Mouse (Mus musculus) intestine, embryonic 14.5 days (tissue): ENCODE data around the gene Dock4. TPM values are rescaled to one million over a fixed set of nuclear protein-coding genes. Genes with fewer than 3 reads are reported as not detected.

Experiments used
- ATAC-seq: fragments of 200-750 bp; cut with Nextera tagmentation; replicated peaks from 2 replicates; pipeline ENCODE4 v1.8.0; 2017; ENCODE audit warnings: low read depth, moderate number of reproducible peaks, moderate TSS enrichment, moderate library complexity; ENCODE audit not compliant: low FRiP score, low TSS enrichment
- DNase-seq: peaks from one replicate; pipeline ENCODE4 v3.0.0-alpha.2; 2018; ENCODE audit warnings: low spot score
- H3K27ac ChIP-seq: fragments of 300-500 bp; sonication (generic); 2 replicates; pipeline ENCODE4 v1.5.1; 2014; ENCODE audit warnings: low read depth, mild to moderate bottlenecking, control low read depth
- H3K27me3 ChIP-seq: fragments of 300-500 bp; sonication (generic); replicated peaks from 2 replicates; pipeline ENCODE4 v1.6.1; 2014; ENCODE audit warnings: low read length, control low read depth; ENCODE audit not compliant: control insufficient read depth, insufficient read depth
- H3K36me3 ChIP-seq: fragments of 300-500 bp; sonication (generic); 2 replicates; pipeline ENCODE4 v1.6.1; 2014; ENCODE audit warnings: low read length, control low read depth; ENCODE audit not compliant: control insufficient read depth, insufficient read depth
- H3K4me1 ChIP-seq: fragments of 300-500 bp; sonication (generic); replicated peaks from 2 replicates; pipeline ENCODE4 v1.6.1; 2014; ENCODE audit warnings: low read length, control low read depth, mixed read lengths; ENCODE audit not compliant: control insufficient read depth, insufficient read depth
- H3K4me2 ChIP-seq: fragments of 300-500 bp; sonication (generic); 2 replicates; pipeline ENCODE4 v1.6.1; 2014; ENCODE audit warnings: low read length
- H3K4me3 ChIP-seq: fragments of 300-500 bp; sonication (generic); 2 replicates; pipeline ENCODE4 v1.5.1; 2014; ENCODE audit warnings: low read depth, low read length, control low read depth, mixed read lengths
- H3K9ac ChIP-seq: fragments of 300-500 bp; sonication (generic); 2 replicates; pipeline ENCODE4 v1.6.1; 2014; ENCODE audit warnings: mild to moderate bottlenecking, low read length
- H3K9me3 ChIP-seq: fragments of 300-500 bp; sonication (generic); 2 replicates; pipeline ENCODE4 v1.6.1; 2016; ENCODE audit warnings: low read length, control low read depth; ENCODE audit not compliant: control insufficient read depth
- WGBS: fragments of 180-500 bp; shearing (Covaris S2); extraction: QIAGEN DNeasy Blood & Tissue Kit; methylation state at CpG from one replicate; pipeline ENCODE4 v1.1.7; 2014; 5-methylcytosine and 5-hydroxymethylcytosine counted together
- polyA plus RNA-seq: library from polyadenylated mRNA; unstranded; fragments of >200 nt; fragmentation: Nextera tagmentation; extraction: Ambion mirVana; gene quantifications from 2 replicates; pipeline ENCODE4 v1.2.1, GENCODE M21; 2014

The Dock4 gene
- polyA plus RNA-seq, 1 experiment from 2014 or later: 10.6 TPM

DNA sequence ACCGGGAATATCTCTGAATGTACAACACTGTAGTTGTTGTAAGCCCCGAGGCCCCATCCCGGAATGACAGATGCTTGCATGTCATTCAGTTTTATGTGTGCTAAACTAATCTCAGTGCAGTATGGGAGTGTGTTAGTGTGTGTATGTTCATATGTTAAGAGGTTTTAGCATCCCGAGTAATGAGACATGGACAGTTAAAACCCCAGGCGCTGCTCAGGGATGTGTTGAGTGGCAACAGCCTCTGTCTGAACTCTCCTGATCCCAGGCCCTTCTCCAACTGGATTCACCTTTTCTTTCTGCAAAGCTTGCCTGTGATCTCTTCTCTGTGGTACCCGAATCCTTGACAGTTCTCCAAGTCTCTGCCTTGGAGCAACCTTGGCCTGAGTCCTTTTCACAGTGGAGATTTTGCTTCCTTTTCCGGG, 52.5 kb downstream of the Dock4 start:
- Histone ChIP-seq H3K4me3 (no peak overlapping the region), H3K27ac (no peak overlapping the region), H3K27me3 (no peaks in the 10 kb centered on the region), H3K9ac (no peak overlapping the region), H3K4me2 (no peak overlapping the region), H3K9me3 (no peaks in the 10 kb centered on the region), H3K4me1 (peaks cover 12% of the 10 kb centered on the region), H3K36me3 (no peaks in the 10 kb centered on the region)
- ATAC-seq: no peak
- DNase-seq: no peak
- WGBS: 61% methylated on average over 7 of the region's 7 CpGs

DNA sequence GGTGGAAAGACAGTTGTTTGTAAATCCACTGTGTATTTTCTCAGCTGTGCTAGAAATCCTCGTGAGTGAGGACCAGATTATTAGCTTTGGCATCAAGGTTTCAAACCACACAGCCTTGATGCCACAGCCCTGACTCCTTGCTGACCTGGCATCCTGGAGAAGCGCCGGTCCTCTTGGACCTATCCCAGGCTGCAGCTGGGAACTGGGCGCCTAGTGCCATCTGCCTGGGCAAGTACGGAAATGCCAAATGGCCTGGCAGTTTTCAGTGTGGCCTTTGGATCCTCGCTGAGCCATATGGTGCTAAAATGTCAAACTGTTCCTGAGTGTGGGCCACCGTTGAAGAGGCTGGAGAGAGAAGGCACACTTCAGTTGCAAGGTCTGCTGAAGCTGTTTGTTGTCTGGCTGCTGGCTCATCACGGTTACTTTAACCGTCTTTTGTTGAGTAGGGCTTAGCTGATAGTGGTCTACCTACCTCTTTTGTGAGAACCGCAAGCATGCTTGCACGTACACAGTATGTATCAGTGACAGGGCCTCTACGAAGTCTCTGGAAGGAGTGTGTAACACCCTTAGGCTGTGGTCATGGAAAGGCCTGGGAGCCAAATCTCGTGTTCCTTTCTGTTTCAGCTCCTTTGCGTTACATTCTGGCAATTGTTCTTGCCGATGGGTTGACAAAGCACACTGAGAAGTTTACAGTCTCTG, 53.3 kb downstream of the Dock4 start:
- Histone ChIP-seq H3K4me2 (no peak overlapping the region), H3K36me3 (no peaks in the 10 kb centered on the region), H3K27ac (0 out of 2 replicates have a peak overlapping the region, but pooled peaks have one; percentile 27), H3K27me3 (no peaks in the 10 kb centered on the region), H3K4me3 (no peak overlapping the region), H3K9me3 (no peaks in the 10 kb centered on the region), H3K9ac (no peak overlapping the region), H3K4me1 (peaks cover 12% of the 10 kb centered on the region)
- ATAC-seq (no peak), DNase-seq (no peak)
- 60% methylated on average over 15 of the region's 15 CpGs for WGBS

DNA sequence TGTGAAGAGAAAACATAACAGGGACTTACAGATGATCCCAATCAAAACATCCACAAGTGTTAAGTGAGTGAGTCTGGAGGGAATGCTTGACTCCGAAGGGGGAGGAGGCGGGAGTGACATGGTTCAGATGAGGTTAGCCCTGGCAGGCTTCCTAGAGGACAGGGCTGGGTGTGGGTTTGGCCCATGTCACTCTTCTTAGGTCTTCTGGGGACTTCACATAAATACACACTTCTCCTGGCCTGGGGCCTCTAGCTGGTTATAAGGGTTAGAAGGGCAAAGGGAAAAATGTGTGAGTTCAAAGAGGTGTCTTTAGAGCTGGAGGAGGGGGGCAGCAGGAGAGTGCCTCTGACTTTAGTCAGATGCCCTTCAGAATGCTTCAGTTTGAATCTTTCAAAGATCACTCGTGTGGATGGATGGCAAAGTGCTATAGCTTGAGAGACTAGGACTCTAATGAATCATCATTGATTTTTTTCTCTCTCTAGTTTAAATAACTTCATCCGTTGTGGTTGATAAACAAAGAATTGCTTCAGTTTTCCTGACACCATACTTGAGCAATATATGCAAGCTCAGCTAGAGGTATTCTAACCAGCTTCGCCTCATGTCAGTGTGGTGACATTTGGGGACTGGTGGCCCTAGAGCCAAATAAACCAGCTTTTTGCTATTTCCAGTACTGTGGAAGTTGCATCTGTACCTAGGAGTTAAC, 54.0 kb downstream of the Dock4 start:
- Histone ChIP-seq H3K4me1 (peaks cover 12% of the 10 kb centered on the region), H3K36me3 (no peaks in the 10 kb centered on the region), H3K27me3 (no peaks in the 10 kb centered on the region), H3K4me2 (no peak overlapping the region), H3K4me3 (no peak overlapping the region), H3K27ac (no peak overlapping the region), H3K9ac (no peak overlapping the region), H3K9me3 (no peaks in the 10 kb centered on the region)
- ATAC-seq (no peak), DNase-seq (no peak)
- WGBS: 44% methylated on average over 5 of the region's 5 CpGs

DNA sequence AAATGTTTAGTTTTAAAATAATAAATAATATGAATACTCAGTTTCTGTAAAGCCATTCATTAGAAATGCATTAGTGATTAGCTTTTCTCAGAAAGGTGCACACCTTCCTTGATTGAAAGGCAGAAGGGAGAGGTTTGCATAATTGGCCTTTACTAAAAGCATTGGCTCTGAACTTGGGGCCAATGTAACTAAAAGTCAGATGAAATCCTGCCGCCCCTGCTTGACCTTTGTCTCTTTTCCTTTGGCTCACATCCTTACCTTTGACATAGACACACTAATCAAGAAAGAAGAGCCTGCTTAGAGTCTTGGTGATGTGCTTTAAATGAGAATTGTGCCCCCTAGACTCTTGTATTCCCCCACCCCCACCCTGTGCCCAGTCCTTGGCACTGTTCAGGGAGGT, 55.4 kb downstream of the Dock4 start:
- DNase-seq (no peak), ATAC-seq (no peak)
- Histone ChIP-seq H3K36me3 (no peaks in the 10 kb centered on the region), H3K4me2 (no peak overlapping the region), H3K4me3 (no peak overlapping the region), H3K9ac (no peak overlapping the region), H3K4me1 (peaks cover 12% of the 10 kb centered on the region), H3K27ac (no peak overlapping the region), H3K9me3 (no peaks in the 10 kb centered on the region), H3K27me3 (no peaks in the 10 kb centered on the region)
- WGBS: 83% methylated on average over 1 of the region's 1 CpGs

DNA sequence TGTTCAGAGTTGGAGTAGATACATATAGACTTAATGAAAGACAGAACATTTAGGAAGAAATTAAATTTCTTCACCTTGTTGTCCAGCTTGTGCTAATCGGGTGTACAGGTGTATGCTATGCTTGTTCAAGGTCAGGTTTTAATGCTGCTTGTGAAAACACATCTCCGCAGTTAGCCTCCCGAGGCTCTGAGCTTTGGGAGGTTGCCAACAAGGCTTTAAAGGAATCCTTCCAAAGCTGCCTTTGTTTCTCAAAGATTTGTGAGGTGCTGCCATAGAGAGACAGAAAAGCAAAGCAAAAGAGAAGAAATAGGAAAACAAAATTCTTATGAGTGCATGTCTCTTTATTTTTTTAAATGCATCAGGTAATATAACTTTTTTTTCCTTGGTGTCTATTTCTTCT, 57.8 kb downstream of the Dock4 start:
- Histone ChIP-seq H3K4me3 (no peak overlapping the region), H3K27me3 (no peaks in the 10 kb centered on the region), H3K9ac (no peak overlapping the region), H3K36me3 (no peaks in the 10 kb centered on the region), H3K9me3 (no peaks in the 10 kb centered on the region), H3K4me1 (peaks cover 12% of the 10 kb centered on the region), H3K4me2 (no peak overlapping the region), H3K27ac (no peak overlapping the region)
- ATAC-seq (no peak), DNase-seq (no peak)
- 57% methylated on average over 3 of the region's 3 CpGs for WGBS

DNA sequence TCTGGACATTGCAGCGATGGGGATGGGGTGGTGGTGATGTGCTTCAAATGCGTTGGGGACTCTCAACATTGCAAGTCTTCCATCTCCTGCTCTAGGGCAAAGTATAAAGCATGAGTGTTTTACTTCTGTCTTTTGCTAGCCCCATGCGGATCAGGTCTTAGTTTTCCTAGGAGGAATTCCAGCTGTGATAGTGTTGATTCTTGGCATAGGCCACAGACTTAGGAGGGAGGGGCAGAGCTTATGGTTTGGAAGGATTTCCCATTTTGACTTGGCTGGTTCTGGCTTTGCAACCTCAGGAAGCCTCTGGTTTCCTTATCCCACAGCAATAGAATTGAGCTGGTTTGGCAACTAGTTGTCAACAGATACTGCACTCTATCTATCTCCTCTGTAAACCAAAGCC, 58.9 kb downstream of the Dock4 start:
- no peak overlapping the region for H3K27ac ChIP-seq
- DNase-seq: no peak
- H3K4me2 ChIP-seq: no peak overlapping the region
- no peak overlapping the region for H3K4me3 ChIP-seq
- no peaks in the 10 kb centered on the region for H3K27me3 ChIP-seq
- no peaks in the 10 kb centered on the region for H3K36me3 ChIP-seq
- no peaks in the 10 kb centered on the region for H3K9me3 ChIP-seq
- WGBS: 81% methylated on average over 3 of the region's 3 CpGs
- ATAC-seq: no peak
- H3K9ac ChIP-seq: no peak overlapping the region
- peaks cover 3% of the 10 kb centered on the region for H3K4me1 ChIP-seq

DNA sequence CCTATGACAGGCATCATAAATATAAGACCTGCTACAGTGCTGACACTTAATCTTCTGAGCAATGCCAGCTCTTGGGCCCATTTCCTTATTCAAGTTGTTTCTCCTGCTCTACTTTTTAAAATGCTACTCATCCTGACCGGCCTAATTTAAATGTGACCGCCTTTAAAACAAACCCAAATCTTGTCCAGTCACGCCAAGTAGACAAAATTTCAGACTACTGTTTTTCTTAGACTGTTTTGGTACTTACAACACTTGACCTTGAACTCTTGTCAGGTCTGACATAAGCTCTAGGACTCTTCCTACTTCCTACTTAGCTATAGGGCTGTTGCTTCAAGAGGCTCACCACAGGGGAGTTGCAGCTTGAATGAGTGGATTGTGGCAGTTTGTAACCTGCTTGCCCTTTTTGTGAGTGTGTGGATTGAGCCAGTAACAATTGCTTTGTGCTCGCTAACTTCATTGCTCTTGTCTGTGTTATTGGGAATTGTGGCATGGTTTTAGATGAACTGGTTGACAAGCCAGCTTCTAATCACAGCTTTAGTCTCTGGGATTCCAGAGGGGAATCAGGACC, 62.2 kb downstream of the Dock4 start:
- DNase-seq (no peak), ATAC-seq (no peak)
- Histone ChIP-seq H3K36me3 (no peaks in the 10 kb centered on the region), H3K4me3 (no peak overlapping the region), H3K4me2 (no peak overlapping the region), H3K4me1 (no peaks in the 10 kb centered on the region), H3K27ac (no peak overlapping the region), H3K9me3 (no peaks in the 10 kb centered on the region), H3K9ac (no peak overlapping the region), H3K27me3 (no peaks in the 10 kb centered on the region)
- WGBS: 80% methylated on average over 4 of the region's 4 CpGs

DNA sequence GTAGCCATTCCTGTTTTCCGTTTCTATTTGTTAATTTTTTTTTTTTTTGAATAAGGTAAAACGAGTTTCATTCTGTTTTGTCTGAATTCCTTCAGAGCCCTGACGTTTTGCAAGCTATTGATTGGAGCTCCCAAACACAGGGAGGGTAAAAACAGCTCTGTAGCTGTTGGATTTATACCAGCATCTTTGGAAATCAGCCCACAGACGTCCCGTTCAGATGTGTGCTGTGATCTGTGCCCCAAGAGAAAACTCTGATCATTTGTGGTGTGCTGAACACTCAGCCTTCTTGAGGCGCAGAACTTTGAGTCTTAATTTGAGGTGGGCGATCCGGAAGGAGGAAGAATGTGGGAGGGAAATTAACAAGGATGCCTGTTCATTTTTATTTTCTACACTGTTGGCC, 62.7 kb downstream of the Dock4 start:
- no peaks in the 10 kb centered on the region for H3K4me1 ChIP-seq
- H3K4me3 ChIP-seq: no peak overlapping the region
- H3K4me2 ChIP-seq: no peak overlapping the region
- H3K9ac ChIP-seq: no peak overlapping the region
- H3K27ac ChIP-seq: no peak overlapping the region
- H3K27me3 ChIP-seq: no peaks in the 10 kb centered on the region
- H3K9me3 ChIP-seq: no peaks in the 10 kb centered on the region
- H3K36me3 ChIP-seq: no peaks in the 10 kb centered on the region
- ATAC-seq (no peak), DNase-seq (no peak)
- WGBS: 68% methylated on average over 8 of the region's 8 CpGs
